Mouse (Mus musculus) right cerebral cortex, adult 2 months (tissue): ENCODE measurements around the gene Zfp760.
"Not testable (repeated sequence)": the region's sequence is repeated elsewhere in the genome, so short reads cannot be mapped to it uniquely, and the experiment has no call there.

Source experiments
- DNase-seq, 2 experiments: peaks; one replicate each; pipeline ENCODE4 v3.0.0; 2021 to 2022; ENCODE audit warnings: low spot score in 2 of 2

Zfp760 gene

GRCm38 (mm10) chr17:21707343-21707996, at the start of gene Zfp760:
TSS of gene Zfp760 (plus strand) at chr17:21707741.
- DNase-seq = peak; percentile 76 to 86

GRCm38 (mm10) chr17:21678826-21679225, 28.7 kb upstream of the Zfp760 start:
- DNase-seq = not testable (repeated sequence)

GRCm38 (mm10) chr17:21679273-21680018, 28.1 kb upstream of the Zfp760 start:
- DNase-seq = peak; percentile 71 to 83

- not testable (repeated sequence) for DNase-seq
Measured at GRCm38 (mm10) chr17:21680019-21680376, 27.5 kb upstream of the Zfp760 start.

GRCm38 (mm10) chr17:21691560-21691959, 16.0 kb upstream of the Zfp760 start, which contains the start of gene Gm10226:
TSS of gene Gm10226 (plus strand) at chr17:21691860.
- DNase-seq = no peak

GRCm38 (mm10) chr17:21693342-21693741, 14.2 kb upstream of the Zfp760 start:
- DNase-seq = no peak

- no peak for DNase-seq
Measured at GRCm38 (mm10) chr17:21696073-21696472, 11.5 kb upstream of the Zfp760 start.

- no peak for DNase-seq
Measured at GRCm38 (mm10) chr17:21702281-21703240, 5.0 kb upstream of the Zfp760 start.

GRCm38 (mm10) chr17:21703414-21703813, 4.1 kb upstream of the Zfp760 start:
- no peak for DNase-seq

- no peak for DNase-seq
Measured at GRCm38 (mm10) chr17:21708401-21708800, 860 bp downstream of the Zfp760 start.

- DNase-seq = not testable (repeated sequence)
Measured at GRCm38 (mm10) chr17:21730495-21730894, 23.0 kb downstream of the Zfp760 start, which contains the start of gene Zfp229. TSS of gene Zfp229 (plus strand) at chr17:21730795.

- DNase-seq = no peak
Measured at GRCm38 (mm10) chr17:21733049-21733448, 25.5 kb downstream of the Zfp760 start.

GRCm38 (mm10) chr17:21733529-21734031, 26.0 kb downstream of the Zfp760 start:
- DNase-seq = peak; percentile 51 to 71

GRCm38 (mm10) chr17:21752791-21753190, 45.2 kb downstream of the Zfp760 start:
- no peak for DNase-seq

GRCm38 (mm10) chr17:21753342-21754208, 46.0 kb downstream of the Zfp760 start:
- DNase-seq = no peak

GRCm38 (mm10) chr17:21770336-21770735, 62.8 kb downstream of the Zfp760 start:
- no peak for DNase-seq
